ENCODE assay signal across 8 mouse cellular contexts in the genomic region with DNA sequence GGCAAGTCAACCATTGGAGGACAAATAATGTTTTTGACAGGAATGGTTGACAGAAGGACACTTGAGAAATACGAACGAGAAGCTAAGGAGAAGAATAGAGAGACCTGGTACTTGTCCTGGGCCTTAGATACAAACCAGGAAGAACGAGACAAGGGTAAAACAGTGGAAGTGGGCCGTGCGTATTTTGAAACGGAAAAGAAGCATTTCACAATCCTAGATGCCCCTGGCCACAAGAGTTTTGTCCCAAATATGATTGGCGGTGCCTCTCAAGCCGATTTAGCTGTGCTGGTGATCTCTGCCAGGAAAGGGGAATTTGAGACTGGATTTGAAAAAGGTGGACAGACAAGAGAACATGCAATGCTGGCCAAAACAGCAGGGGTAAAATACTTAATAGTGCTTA. TPM values are rescaled to one million over a fixed set of nuclear protein-coding genes. Genes with fewer than 3 reads are reported as not detected.
A peak's percentile ranks its signal among the peaks of the same experiment; 100 is the strongest.
DNase-seq lines count a peak whose midpoint lies in the region; ATAC-seq and TF ChIP-seq lines count a peak whose summit lies in the region.

No protein-coding gene starts in this region.

- no peak overlapping the region; the same call in 1 of the 2 replicates for H3K27ac ChIP-seq in layer of hippocampus, adult 2 months
- H3K27ac ChIP-seq in forebrain, embryonic 11.5 days (ENCODE audit: low read depth, low read length) = no peak overlapping the region
- H3K27ac ChIP-seq in limb, embryonic 14.5 days (replicated peaks; ENCODE audit: low read depth, low read length) = no peak overlapping the region
- H3K27ac ChIP-seq in olfactory bulb, adult 2 months (ENCODE audit: insufficient read depth, low read depth, low read length) = no peak overlapping the region

- TF ChIP-seq CTCF in layer of hippocampus, adult 2 months (conservative IDR thresholded peaks at IDR 0.05) = no peak
- TF ChIP-seq CTCF in olfactory bulb, adult 2 months (IDR thresholded peaks at IDR 0.05; ENCODE audit: insufficient read depth, low read depth, low read length) = no peak

- peak overlapping the region; percentile 47 for H3K4me2 ChIP-seq in forebrain, embryonic 11.5 days (ENCODE audit: low read depth, low read length, severe bottlenecking)
- H3K4me2 ChIP-seq in limb, embryonic 14.5 days (replicated peaks; ENCODE audit: low read depth, low read length, severe bottlenecking) = peak overlapping the region; percentile 48

- no peaks in the 10 kb centered on the region for H3K9me3 ChIP-seq in forebrain, embryonic 11.5 days (ENCODE audit: control insufficient read depth, low read length)
- H3K9me3 ChIP-seq in limb, embryonic 14.5 days (ENCODE audit: control insufficient read depth, low read length) = no peaks in the 10 kb centered on the region

- peaks cover 2% of the 10 kb centered on the region; the same call in 1 of the 2 replicates for H3K27me3 ChIP-seq in forebrain, embryonic 11.5 days (ENCODE audit: control insufficient read depth, insufficient read depth, low read length)
- no peaks in the 10 kb centered on the region for H3K27me3 ChIP-seq in limb, embryonic 14.5 days (ENCODE audit: control insufficient read depth, insufficient read depth, low read length)

- 67% methylated on average over 8 of the region's 8 CpGs for WGBS in forebrain, embryonic 11.5 days
- 74% methylated on average over 8 of the region's 8 CpGs for WGBS in limb, embryonic 14.5 days
- WGBS in olfactory bulb, adult 2 months = 25% methylated on average over 8 of the region's 8 CpGs

- no peaks in the 10 kb centered on the region for H3K4me1 ChIP-seq in forebrain, embryonic 11.5 days (replicated peaks; ENCODE audit: control insufficient read depth, insufficient read depth, low read length)
- no peaks in the 10 kb centered on the region; the same call in 1 of the 2 replicates for H3K4me1 ChIP-seq in limb, embryonic 14.5 days (ENCODE audit: control insufficient read depth, insufficient read depth, low read length)
- H3K4me1 ChIP-seq in olfactory bulb, adult 2 months (ENCODE audit: control insufficient read depth, insufficient read depth, low read length) = no peaks in the 10 kb centered on the region

- H3K9ac ChIP-seq in forebrain, embryonic 11.5 days (ENCODE audit: low read length) = 0 out of 2 replicates have a peak overlapping the region, but pooled peaks have one; percentile 67
- H3K9ac ChIP-seq in limb, embryonic 14.5 days (ENCODE audit: low read depth, low read length, severe bottlenecking) = 0 out of 2 replicates have a peak overlapping the region, but pooled peaks have one; percentile 70

- H3K36me3 ChIP-seq in forebrain, embryonic 11.5 days (ENCODE audit: control insufficient read depth, insufficient read depth, low read length) = no peaks in the 10 kb centered on the region
- no peaks in the 10 kb centered on the region for H3K36me3 ChIP-seq in limb, embryonic 14.5 days (ENCODE audit: control insufficient read depth, insufficient read depth, low read length)

- peak overlapping the region; percentile 76 for H3K4me3 ChIP-seq in layer of hippocampus, adult 2 months
- peak overlapping the region; percentile 55; the same call in 1 of the 2 replicates for H3K4me3 ChIP-seq in forebrain, embryonic 11.5 days (ENCODE audit: low read depth, low read length)
- peak overlapping the region; percentile 54 for H3K4me3 ChIP-seq in limb, embryonic 14.5 days (replicated peaks; ENCODE audit: low read length)
- peak overlapping the region; percentile 95 for H3K4me3 ChIP-seq in olfactory bulb, adult 2 months (ENCODE audit: insufficient read depth, low read depth, low read length)

- no peak for TF ChIP-seq POLR2A in limb, embryonic 14.5 days (IDR thresholded peaks at IDR 0.05; ENCODE audit: borderline replicate concordance, extremely low read depth, insufficient read depth, insufficient read length)
- TF ChIP-seq POLR2A in olfactory bulb, adult 2 months (IDR thresholded peaks at IDR 0.05; ENCODE audit: insufficient read depth, low read depth, low read length) = no peak

- no peak for ATAC-seq in forebrain, embryonic 11.5 days (replicated peaks; ENCODE audit: low FRiP score)
- no peak for ATAC-seq in limb, embryonic 14.5 days (ENCODE audit: low FRiP score, low read depth)

- no peak for DNase-seq in layer of hippocampus, adult 2 months (ENCODE audit: low spot score in 2 of 2)
- DNase-seq in layer of hippocampus, adult 11-12 months (ENCODE audit: low spot score) = no peak
- no peak for DNase-seq in forebrain, embryonic 11.5 days (ENCODE audit: low spot score)
- no peak for DNase-seq in limb, embryonic 14.5 days (ENCODE audit: low spot score)
- DNase-seq in frontal cortex, postnatal 14 days (ENCODE audit: low spot score in 2 of 2) = no peak
- no peak for DNase-seq in kidney, postnatal 4 days
- no peak for DNase-seq in layer of hippocampus, adult 8-10 months (ENCODE audit: low spot score in 2 of 2)

RNA-seq across cellular contexts. Expression of a gene that starts 1.0 kb away (rescaled TPM):
- 10 to 100 TPM; 40.6 to 43.0 TPM for total RNA-seq in layer of hippocampus, adult 2 months (2021)
- 9.8 and 11.3 TPM in 2 replicates for polyA plus RNA-seq in forebrain, embryonic 11.5 days (2014; fragmentation: Nextera tagmentation; extraction: Ambion mirVana)
- 9.4 and 11.2 TPM in 2 replicates for polyA plus RNA-seq in limb, embryonic 14.5 days (2012; rRNA removed)
- polyA plus RNA-seq in limb, embryonic 14.5 days (2014; fragmentation: Nextera tagmentation; extraction: Ambion mirVana) = 5.2 and 6.9 TPM in 2 replicates
- not detected in 2 replicates for polyA plus RNA-seq in olfactory bulb, adult 2 months (2012; ENCODE audit: insufficient read depth, insufficient read length, low replicate concordance, missing spikeins)
- total RNA-seq in layer of hippocampus, adult 8-10 months (2022) = 10 to 100 TPM; 35.1 to 43.2 (median 38.3) TPM
